Mouse (Mus musculus) G1E (cell line): ENCODE results near the gene Kntc1.
"Not testable (repeated sequence)": the region's sequence is repeated elsewhere in the genome, so short reads cannot be mapped to it uniquely, and the experiment has no call there.

Experiments
- CTCF ChIP-seq: IDR thresholded peaks from 2 replicates; pipeline ENCODE4 v1.5.1; 2012; ENCODE audit warnings: low read depth, low read length, inconsistent platforms, mixed read lengths
- GATA2 ChIP-seq: IDR thresholded peaks from 2 replicates; pipeline ENCODE4 v1.6.1; 2012; ENCODE audit warnings: low read depth, low read length, inconsistent platforms, borderline replicate concordance

GRCm38 (mm10) chr5:123766455-123766854 is 16.9 kb downstream of the Kntc1 start:
- not testable (repeated sequence) for TF ChIP-seq CTCF, GATA2
